Mouse (Mus musculus) heart, postnatal 4 days (tissue): ENCODE data around the gene Cars. TPM values are rescaled to one million over a fixed set of nuclear protein-coding genes. Genes with fewer than 3 reads are reported as not detected.

Experiments used
- DNase-seq: peaks from one replicate; pipeline ENCODE4 v3.0.0; 2021
- microRNA-seq, 2 experiments: library from miRNA; unstranded; fragments of <30 nt; microRNA quantifications; one replicate each; pipeline ENCODE4 v1.2.0; 2021 to 2022
- total RNA-seq, 2 experiments: library from RNA; stranded (reverse); gene quantifications; 2 replicates each; pipeline ENCODE4 v1.2.3; 2021

The Cars gene
- total RNA-seq, 2 experiments from 2014 or later: 24.5 to 27.1 TPM

- no peak for DNase-seq
Measured at GRCm38 (mm10) chr7:143510593-143511334, 89.1 kb downstream of the Cars start.

GRCm38 (mm10) chr7:143509566-143509965 lies 90.3 kb downstream of the Cars start:
- DNase-seq: no peak

Small RNAs within 50 kb of the gene (microRNA-seq; reads per million reads assigned to microRNA genes)
- gene Mir7064: 0.20 to 2.1 reads per million in 2 experiments

Other genes starting within 250 kb of the Cars start
- gene Cdkn1c, start 139.0 kb downstream of the Cars start, total RNA-seq: 10 to 100 TPM; 56.1 to 60.4 TPM
- under 1 TPM; 0.45 to 0.55 TPM for gene Slc22a18, start 126.4 kb downstream of the Cars start, total RNA-seq
- gene Phlda2, start 96.9 kb downstream of the Cars start, total RNA-seq: not detected
- 100 to 1,000 TPM; 203 to 204 TPM for gene Nap1l4, start 51.0 kb downstream of the Cars start, total RNA-seq
- 1 to 10 TPM; 1.0 to 1.4 TPM for gene Tnfrsf26, start 28.6 kb upstream of the Cars start, total RNA-seq
- gene Tnfrsf22, start 49.6 kb upstream of the Cars start, total RNA-seq: 1 to 10 TPM; 3.6 to 5.0 TPM
- 1 to 10 TPM; 3.4 to 3.6 TPM for gene Tnfrsf23, start 85.8 kb upstream of the Cars start, total RNA-seq
- gene Osbpl5, start 156.9 kb upstream of the Cars start, total RNA-seq: 10 to 100 TPM; 45.1 to 46.4 TPM
- gene Mrgprg, start 166.9 kb upstream of the Cars start, total RNA-seq: not detected
- 1 to 10 TPM; 2.3 to 2.4 TPM for gene Mrgpre, start 184.4 kb upstream of the Cars start, total RNA-seq
- gene Nadsyn1, start 222.8 kb upstream of the Cars start, total RNA-seq: 1 to 10 TPM; 8.8 to 9.8 TPM
- 10 to 100 TPM; 15.7 to 17.5 TPM for gene Dhcr7, start 223.1 kb upstream of the Cars start, total RNA-seq